Mouse (Mus musculus) liver (tissue): ENCODE data around the gene Gm37596.
"Not testable (repeated sequence)": the region's sequence is repeated elsewhere in the genome, so short reads cannot be mapped to it uniquely, and the experiment has no call there.

Experiments used
- DNase-seq: peaks from one replicate; pipeline ENCODE4 v3.0.0-alpha.2; 2020; ENCODE audit warnings: mixed read lengths

Gene Gm37596

DNA sequence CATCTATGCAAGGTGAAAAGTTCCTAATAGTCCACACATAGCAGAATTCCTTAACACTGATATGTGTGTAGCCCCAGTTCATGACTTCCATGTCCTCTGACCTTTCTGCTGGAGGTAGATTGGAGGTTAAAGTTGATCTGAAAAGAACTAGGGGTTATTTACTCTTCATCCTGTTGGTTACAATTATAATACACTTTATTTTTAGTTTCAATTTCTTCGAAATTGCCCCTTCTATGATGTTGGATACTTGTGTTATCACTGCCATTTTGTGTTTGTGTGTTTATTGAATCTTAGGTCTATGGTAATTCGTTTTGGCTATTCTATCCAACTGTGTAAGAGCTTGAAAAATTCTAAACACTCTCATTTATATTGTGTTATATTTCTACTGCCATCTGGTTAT is at the start of gene Gm37596:
Gm37596 (minus strand) TSS at position 101 of the 400 bp plus-strand sequence.
- DNase-seq = not testable (repeated sequence)

DNA sequence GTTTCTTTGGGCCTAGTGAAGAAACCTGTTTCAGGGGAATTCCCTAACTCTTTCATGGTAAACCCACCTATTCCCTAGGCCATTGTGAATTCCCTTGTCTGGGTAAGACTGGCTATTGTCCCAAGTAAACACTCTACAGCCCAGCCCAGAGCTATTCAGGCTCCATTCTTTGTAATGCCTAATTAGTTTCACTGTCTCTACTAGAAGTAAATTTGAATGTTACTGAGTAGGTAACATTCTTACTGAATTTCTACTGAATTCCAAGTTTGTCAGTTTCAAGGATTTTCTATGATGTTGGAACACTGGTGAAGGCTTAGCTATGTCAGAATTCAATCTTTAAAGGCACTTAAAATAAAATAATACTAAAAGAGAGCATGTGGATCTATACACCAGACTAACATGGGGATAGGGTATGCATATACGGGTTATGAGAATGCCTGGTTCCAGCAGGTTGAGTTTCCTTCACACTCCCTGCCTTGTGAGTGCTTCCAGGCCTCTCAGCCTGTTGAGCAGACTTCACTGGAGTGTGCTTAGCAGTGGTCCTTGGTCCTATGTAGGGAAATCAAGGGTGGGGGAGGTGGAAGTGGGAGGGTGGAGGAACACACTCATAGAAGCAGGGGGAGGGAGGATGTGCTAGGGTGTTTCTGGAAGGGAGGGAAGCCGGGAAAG is 16.2 kb upstream of the Gm37596 start:
- not testable (repeated sequence) for DNase-seq

DNA sequence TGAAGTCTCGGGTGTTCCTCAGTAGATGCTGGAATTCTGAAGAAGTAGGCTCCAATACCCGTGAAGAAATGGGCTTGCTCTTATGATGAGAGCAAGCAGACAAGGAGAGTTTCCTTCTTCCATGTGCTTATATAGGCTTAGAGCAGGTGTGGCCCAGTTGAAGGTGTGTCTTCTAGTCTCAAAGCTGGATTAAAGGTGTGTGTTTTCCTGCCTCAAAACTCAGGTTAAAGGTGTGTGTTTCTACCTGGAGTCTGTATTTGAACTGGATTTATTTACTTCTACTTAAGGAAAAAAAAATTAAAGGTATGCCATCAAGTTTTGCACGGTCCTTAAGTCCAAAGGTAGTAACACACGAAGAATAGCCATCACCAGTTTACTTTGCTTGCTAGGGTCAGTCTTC is 16.7 kb downstream of the Gm37596 start, which contains the start of gene Tdpoz1:
Tdpoz1 (minus strand) TSS at position 101 of the 400 bp plus-strand sequence.
- not testable (repeated sequence) for DNase-seq

DNA sequence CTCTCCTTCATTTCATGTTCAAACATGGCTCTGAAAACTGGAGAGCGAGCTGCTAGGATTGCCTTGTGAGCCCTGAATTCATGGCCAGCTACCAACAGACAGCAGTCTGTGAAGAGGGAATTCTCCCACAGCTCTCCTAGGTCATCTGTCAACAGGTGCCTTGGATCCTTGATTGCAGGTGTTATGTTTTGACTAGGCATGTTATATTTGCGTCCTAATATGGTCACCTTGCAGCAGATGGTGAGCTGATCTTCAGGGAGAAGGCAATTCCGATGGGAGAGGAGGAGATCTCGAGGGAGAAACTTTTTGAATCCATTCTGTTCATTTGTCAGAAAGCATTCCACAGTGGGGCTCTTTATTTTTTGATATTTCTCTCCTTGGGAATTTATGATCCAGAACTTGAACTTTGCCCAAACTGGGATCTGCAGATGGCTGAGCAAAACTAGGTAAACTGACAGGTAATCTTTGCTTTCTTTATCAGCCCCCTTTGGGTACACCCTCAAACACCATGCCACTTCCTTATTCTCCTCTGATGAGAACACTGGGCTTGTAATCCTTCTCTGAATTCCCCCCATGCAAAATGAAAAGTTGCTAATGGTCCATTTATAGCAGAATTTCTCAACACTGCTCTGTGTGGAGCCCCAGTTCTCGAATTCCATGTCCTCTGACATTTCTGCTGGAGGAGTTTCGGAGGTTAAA is 21.9 kb downstream of the Gm37596 start:
- not testable (repeated sequence) for DNase-seq

DNA sequence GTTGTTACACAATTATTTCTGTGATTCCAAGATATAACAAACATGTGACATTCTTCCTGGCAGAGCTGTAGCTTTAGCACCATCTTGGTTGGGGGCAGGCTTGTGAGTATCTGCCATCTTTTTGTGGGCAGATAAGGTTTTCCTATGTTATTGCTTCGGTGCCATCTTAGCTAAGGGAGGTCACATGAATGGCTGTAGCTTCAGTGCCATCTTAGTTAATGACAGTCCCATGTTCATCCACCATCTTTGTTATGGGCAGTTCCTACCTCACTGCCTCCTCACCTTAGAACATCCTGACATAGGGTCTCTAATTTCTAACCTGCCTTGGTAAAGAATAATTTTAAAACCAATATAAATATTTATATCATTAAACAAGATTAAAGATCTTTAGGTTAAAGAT is 38.6 kb downstream of the Gm37596 start:
- DNase-seq = no peak

DNA sequence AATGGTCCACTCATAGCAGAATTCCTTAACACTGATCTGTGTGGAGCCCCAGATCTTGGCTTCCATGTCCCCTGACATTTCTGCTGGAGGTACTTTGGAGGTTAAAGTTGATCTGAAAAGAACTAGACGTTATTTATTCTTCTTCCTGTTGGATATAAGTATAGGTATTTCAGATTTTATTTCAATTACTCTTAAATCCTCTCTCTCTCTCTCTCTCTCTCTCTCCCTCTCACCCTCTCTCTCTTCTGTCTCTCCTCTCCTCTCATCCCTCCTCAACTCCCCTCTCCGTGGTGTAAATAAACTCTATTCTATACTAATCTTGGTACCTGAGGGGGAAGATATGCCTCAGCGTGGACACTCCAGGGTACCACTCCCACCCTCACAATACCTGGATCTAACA is 40.3 kb downstream of the Gm37596 start, which contains the start of gene Tdpoz2:
Tdpoz2 (minus strand) TSS at position 101 of the 400 bp plus-strand sequence.
- no peak for DNase-seq
